Mouse (Mus musculus) stomach, postnatal 0 days (tissue): ENCODE data around the gene Pdk3. TPM values are rescaled to one million over a fixed set of nuclear protein-coding genes. Genes with fewer than 3 reads are reported as not detected.

Experiments used
- ATAC-seq: fragments of 200-750 bp; cut with Nextera tagmentation; 2 replicates; pipeline ENCODE4 v1.8.0; 2017; ENCODE audit not compliant: low FRiP score, low TSS enrichment
- DNase-seq: peaks from one replicate; pipeline ENCODE4 v3.0.0-alpha.2; 2016; ENCODE audit warnings: low spot score
- H3K27ac ChIP-seq: fragments of 300-500 bp; sonication (generic); replicated peaks from 2 replicates; pipeline ENCODE4 v1.5.1; 2014; ENCODE audit warnings: mild to moderate bottlenecking, control low read depth
- H3K27me3 ChIP-seq: fragments of 300-500 bp; sonication (generic); 2 replicates; pipeline ENCODE4 v1.6.1; 2014; ENCODE audit warnings: low read length; ENCODE audit not compliant: control insufficient read depth, insufficient read depth
- H3K36me3 ChIP-seq: fragments of 300-500 bp; sonication (generic); 2 replicates; pipeline ENCODE4 v1.6.1; 2014; ENCODE audit warnings: low read length, mixed read lengths; ENCODE audit not compliant: control insufficient read depth, insufficient read depth
- H3K4me1 ChIP-seq: fragments of 300-500 bp; sonication (generic); replicated peaks from 2 replicates; pipeline ENCODE4 v1.6.1; 2014; ENCODE audit warnings: antibody characterized with exemption; ENCODE audit not compliant: control insufficient read depth, insufficient read depth
- H3K4me2 ChIP-seq: fragments of 300-500 bp; sonication (generic); replicated peaks from 2 replicates; pipeline ENCODE4 v1.6.1; 2014; ENCODE audit warnings: low read depth, mild to moderate bottlenecking, control low read depth, moderate library complexity
- H3K4me3 ChIP-seq: fragments of 300-500 bp; sonication (generic); 2 replicates; pipeline ENCODE4 v1.5.1; 2014; ENCODE audit warnings: low read depth, low read length, control low read depth
- H3K9ac ChIP-seq: fragments of 300-500 bp; sonication (generic); 2 replicates; pipeline ENCODE4 v1.6.1; 2014; ENCODE audit warnings: mild to moderate bottlenecking, low read length, control low read depth, mixed read lengths
- H3K9me3 ChIP-seq: fragments of 300-500 bp; sonication (generic); 2 replicates; pipeline ENCODE4 v1.6.1; 2016; ENCODE audit warnings: low read length; ENCODE audit not compliant: control insufficient read depth
- CTCF ChIP-seq: IDR thresholded peaks from 2 replicates; pipeline ENCODE4 v1.5.1; 2016; ENCODE audit warnings: antibody characterized with exemption, low read depth, mild to moderate bottlenecking, moderate library complexity
- EP300 ChIP-seq: optimal IDR thresholded peaks from 2 replicates; pipeline ENCODE3; 2016; ENCODE audit warnings: antibody characterized with exemption
- WGBS: fragments of 180-500 bp; shearing (Covaris S2); extraction: QIAGEN DNeasy Blood & Tissue Kit; methylation state at CpG from one replicate; pipeline ENCODE4 v1.1.7; 2014; 5-methylcytosine and 5-hydroxymethylcytosine counted together
- polyA plus RNA-seq: library from polyadenylated mRNA; unstranded; fragments of >200 nt; fragmentation: Nextera tagmentation; extraction: Ambion mirVana; gene quantifications from 2 replicates; pipeline ENCODE4 v1.2.1, GENCODE M21; 2015

Pdk3 gene
- polyA plus RNA-seq, 1 experiment from 2014 or later: 35.7 TPM

DNA sequence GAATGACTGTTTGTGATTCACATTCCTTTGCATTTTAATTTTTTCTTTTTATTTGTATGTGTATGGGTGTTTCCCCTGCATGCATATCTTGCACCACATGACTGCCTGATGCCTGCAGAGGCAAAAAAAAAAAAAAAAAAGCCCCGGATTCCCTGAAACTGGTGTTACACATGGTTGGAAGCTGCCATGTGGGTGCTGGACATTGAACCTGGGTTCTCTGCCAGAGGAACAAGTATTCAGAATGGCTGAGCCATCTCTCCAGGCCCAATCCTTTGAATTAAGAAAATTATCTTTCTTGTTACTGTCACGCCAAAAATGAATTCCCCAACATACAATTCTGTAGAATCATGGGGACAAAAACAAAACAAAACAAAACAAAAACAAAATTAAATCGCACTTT lies 25.8 kb upstream of the Pdk3 start:
- Histone ChIP-seq H3K27me3 (no peaks in the 10 kb centered on the region), H3K36me3 (no peaks in the 10 kb centered on the region), H3K9me3 (no peaks in the 10 kb centered on the region), H3K4me2 (no peak overlapping the region), H3K27ac (no peak overlapping the region), H3K4me1 (no peaks in the 10 kb centered on the region), H3K4me3 (no peak overlapping the region), H3K9ac (no peak overlapping the region)
- ATAC-seq (no peak), DNase-seq (no peak)
- 69% methylated on average over 3 of the region's 3 CpGs for WGBS
- TF ChIP-seq CTCF (no peak), EP300 (no peak)

DNA sequence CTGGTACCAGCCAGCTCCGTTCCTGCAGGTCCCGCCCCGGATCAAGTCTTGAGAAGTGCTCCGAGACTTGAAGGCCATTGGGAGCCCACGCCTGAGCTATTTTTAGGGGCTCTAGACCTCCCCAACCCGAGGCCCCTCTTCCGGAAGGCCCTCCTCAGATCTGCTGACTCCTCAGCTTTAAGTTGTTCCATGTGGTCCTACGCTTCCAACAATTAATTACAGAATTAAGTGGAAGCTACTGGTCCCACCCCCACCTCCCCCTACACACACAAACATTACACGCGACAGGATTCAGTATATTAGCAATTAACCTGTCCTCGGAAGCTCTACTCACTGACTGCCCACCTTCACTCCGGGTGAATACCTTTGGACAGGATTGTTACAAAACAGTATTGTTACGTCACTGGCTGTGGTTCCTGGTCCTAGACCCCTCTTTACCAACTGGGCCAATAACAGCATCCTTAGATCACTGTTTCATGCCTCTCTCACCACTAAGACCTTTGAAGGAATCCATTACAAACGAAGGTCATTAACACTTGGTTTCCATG lies 410 bp upstream of the Pdk3 start:
- Histone ChIP-seq H3K27ac (peak overlapping the region; percentile 81), H3K4me3 (peak overlapping the region; percentile 59), H3K36me3 (no peaks in the 10 kb centered on the region), H3K9me3 (no peaks in the 10 kb centered on the region), H3K4me2 (peak overlapping the region; percentile 53), H3K9ac (peak overlapping the region; percentile 68; the same call in 1 of the 2 replicates), H3K4me1 (no peaks in the 10 kb centered on the region), H3K27me3 (no peaks in the 10 kb centered on the region)
- ATAC-seq (no peak), DNase-seq (no peak)
- TF ChIP-seq CTCF: no peak
- no peak for TF ChIP-seq EP300
- 34% methylated on average over 12 of the region's 14 CpGs for WGBS

DNA sequence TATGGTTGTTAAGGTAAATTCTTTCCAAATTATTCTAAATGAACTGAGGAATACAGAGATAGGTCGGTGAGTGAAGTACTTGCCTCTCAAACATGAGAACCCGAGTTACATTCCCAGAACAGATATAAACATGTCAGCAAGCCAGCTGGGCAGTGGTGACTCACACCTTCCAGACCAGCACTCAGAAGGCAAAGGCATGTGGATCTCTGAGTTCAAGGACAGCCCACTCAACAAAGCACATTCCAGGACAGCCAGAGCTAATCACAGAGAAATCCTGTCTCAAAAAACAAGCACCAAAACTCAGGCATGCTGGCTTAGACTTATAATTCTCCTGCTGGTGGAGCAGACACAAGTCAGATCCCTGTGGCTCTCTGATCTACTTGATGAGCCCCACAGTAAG lies 6.2 kb downstream of the Pdk3 start:
- Histone ChIP-seq H3K9ac (no peak overlapping the region), H3K27me3 (no peaks in the 10 kb centered on the region), H3K4me2 (no peak overlapping the region), H3K27ac (no peak overlapping the region), H3K4me1 (no peaks in the 10 kb centered on the region), H3K4me3 (no peak overlapping the region), H3K36me3 (no peaks in the 10 kb centered on the region), H3K9me3 (no peaks in the 10 kb centered on the region)
- no peak for TF ChIP-seq EP300
- TF ChIP-seq CTCF: no peak
- ATAC-seq (no peak), DNase-seq (no peak)
- WGBS: 46% methylated on average over 2 of the region's 2 CpGs

DNA sequence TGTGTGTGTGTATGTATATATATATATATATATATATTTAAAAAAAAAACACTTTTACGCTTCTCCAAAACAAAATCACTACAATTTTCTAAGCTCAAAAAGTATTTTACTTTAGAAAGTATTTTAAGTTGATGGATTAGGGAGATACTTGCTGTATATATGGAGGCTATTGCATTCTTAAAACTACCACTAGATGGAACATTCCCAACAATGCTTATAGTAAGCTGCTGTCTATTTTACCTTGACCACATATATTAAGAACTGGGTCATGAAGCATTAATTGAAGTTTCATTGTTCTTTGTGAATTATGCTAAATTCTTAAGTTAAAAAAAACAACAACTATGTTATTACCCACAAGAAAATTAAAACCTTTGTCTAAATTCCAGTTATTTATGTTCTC lies 24.0 kb downstream of the Pdk3 start:
- TF ChIP-seq EP300: no peak
- TF ChIP-seq CTCF: peak; percentile 59
- Histone ChIP-seq H3K9me3 (no peaks in the 10 kb centered on the region), H3K4me3 (no peak overlapping the region), H3K36me3 (no peaks in the 10 kb centered on the region), H3K27me3 (no peaks in the 10 kb centered on the region), H3K27ac (no peak overlapping the region), H3K9ac (no peak overlapping the region), H3K4me1 (no peaks in the 10 kb centered on the region), H3K4me2 (no peak overlapping the region)
- DNase-seq (no peak), ATAC-seq (no peak)
- WGBS: 100% methylated on average over 1 of the region's 1 CpGs

DNA sequence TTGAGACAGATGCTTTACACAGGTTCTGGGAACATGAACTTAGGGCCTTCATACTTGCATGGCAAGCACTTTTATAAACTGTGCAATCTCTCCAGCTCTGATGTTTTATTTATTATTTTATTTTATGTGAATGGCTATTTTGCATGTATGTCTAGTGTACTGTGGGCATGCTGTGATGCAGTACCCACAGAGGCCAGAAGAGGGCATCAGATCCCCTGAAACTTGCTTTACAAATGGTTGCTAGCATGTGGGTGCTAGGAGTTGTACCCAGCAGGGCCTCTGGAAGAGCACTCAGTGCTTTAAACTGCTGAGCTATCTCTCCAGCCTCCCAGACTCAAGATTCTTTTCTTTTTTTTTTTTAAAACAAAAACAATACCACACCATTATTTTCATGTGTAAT lies 38.8 kb downstream of the Pdk3 start:
- ATAC-seq (no peak), DNase-seq (peak; percentile 41)
- Histone ChIP-seq H3K9me3 (no peaks in the 10 kb centered on the region), H3K4me2 (no peak overlapping the region), H3K4me3 (no peak overlapping the region), H3K4me1 (no peaks in the 10 kb centered on the region), H3K27ac (no peak overlapping the region), H3K27me3 (no peaks in the 10 kb centered on the region), H3K36me3 (no peaks in the 10 kb centered on the region), H3K9ac (no peak overlapping the region)
- TF ChIP-seq EP300: no peak
- peak; percentile 67 for TF ChIP-seq CTCF

DNA sequence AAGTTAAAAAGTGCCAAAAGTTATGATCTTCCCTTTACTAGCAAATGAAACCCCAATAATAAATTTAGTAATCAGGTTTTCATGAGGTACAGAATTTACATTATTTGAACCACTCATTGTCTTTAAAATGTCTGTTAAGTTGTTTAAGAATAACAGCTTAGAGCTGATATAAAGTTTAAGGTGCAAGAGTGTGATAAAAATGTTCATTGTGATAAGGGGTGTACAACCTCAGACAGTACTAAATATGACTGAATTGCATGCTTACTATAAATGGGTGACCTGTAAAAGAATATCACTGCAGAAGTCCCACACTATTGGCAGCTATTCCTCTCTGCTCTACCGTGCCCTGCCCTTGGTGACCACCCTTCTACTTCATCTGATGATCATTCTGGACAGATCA lies 42.4 kb downstream of the Pdk3 start:
- Histone ChIP-seq H3K27me3 (no peaks in the 10 kb centered on the region), H3K36me3 (no peaks in the 10 kb centered on the region), H3K4me2 (no peak overlapping the region), H3K9ac (no peak overlapping the region), H3K4me1 (no peaks in the 10 kb centered on the region), H3K27ac (no peak overlapping the region), H3K9me3 (no peaks in the 10 kb centered on the region), H3K4me3 (no peak overlapping the region)
- WGBS: 80% methylated on average over 1 of the region's 1 CpGs
- TF ChIP-seq EP300 (no peak), CTCF (no peak)
- no peak for ATAC-seq
- no peak for DNase-seq

DNA sequence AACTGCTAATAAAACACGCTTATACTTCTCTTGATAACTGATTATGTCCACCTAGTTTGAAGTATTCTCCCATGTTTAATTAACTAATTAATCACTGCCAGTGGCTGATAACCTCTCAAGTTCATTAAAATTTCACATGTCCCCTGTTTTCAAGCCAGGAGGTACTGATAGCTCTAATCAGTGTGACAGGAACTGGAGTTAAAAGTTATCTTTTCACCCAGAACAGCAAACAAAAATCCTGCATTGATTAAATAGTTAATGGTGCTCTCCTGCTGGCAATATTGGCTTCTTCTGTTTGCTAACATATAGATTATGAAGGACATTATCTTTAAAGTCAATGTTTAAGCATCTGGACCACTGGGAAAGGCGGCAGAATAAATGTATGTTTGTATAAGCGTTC lies 71.2 kb downstream of the Pdk3 start:
- Histone ChIP-seq H3K4me2 (no peak overlapping the region), H3K36me3 (no peaks in the 10 kb centered on the region), H3K27ac (no peak overlapping the region), H3K9ac (no peak overlapping the region), H3K27me3 (no peaks in the 10 kb centered on the region), H3K9me3 (no peaks in the 10 kb centered on the region), H3K4me3 (no peak overlapping the region), H3K4me1 (no peaks in the 10 kb centered on the region)
- WGBS: 78% methylated on average over 3 of the region's 3 CpGs
- no peak for ATAC-seq
- DNase-seq: no peak
- TF ChIP-seq CTCF (no peak), EP300 (no peak)
